ENCODE assay signal across 9 mouse cellular contexts in the genomic region with DNA sequence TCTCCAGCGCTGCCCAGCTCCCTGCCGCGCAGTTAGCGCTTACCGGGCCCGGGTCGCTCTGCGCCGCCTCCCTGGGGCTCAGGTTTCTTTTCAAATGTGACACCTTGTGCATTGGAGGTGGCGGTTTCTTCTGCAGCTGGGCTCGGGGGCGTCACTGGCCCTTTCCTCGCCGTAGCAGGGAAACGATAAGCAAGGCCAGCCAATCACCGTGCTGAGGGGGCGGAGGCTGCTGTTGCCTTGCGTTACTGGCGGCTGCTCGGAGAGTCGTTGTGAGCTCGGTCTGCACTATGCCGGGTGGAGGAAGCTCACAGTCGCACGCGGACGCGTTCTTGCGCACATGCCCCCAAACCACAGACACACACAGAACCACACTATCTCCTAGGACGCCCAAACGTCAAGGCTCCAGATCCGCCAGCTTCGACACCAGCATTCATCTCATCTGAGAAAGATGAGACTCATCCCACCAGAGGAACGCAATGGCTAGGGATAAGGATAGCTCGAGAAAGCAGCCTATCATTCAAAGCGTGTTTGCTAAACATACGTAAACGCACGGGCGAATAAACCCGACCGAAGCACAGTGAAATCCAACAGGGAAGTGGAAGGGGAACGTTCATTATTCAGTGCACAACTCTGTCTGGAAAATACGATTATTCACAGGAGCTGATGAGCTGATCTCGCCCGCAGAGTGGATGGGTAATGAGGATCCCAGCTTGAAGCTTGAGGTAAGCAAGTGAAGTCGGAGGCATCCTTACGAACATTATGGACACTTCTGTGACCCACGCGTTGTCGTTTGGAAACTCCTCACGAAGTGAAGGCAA. TPM values are rescaled to one million over a fixed set of nuclear protein-coding genes. Genes with fewer than 3 reads are reported as not detected.
DNase-seq lines count a peak whose midpoint lies in the region; ATAC-seq lines count a peak whose summit lies in the region.
"Had no signal": no experiment of that assay in that cellular context is flagged by ENCODE, and none has a peak within 500 bp of the region (broad histone marks: within the 10 kb centered on the region; RNA-seq: fewer than 3 reads in every experiment).

A gene (minus strand): TSS at position 137 of the 818 bp plus-strand sequence.

- under 1% methylated on average over 52 of the region's 52 CpGs for WGBS in forebrain, embryonic 10.5 days
- WGBS in heart, embryonic 15.5 days: under 1% methylated on average over 52 of the region's 52 CpGs
- WGBS in liver, embryonic 13.5 days (ENCODE audit: insufficient replicate concordance): under 1% methylated on average over 52 of the region's 52 CpGs
- WGBS in stomach, embryonic 14.5 days: under 1% methylated on average over 52 of the region's 52 CpGs

- peak; percentile 90 to 92 for DNase-seq in B cell, adult 2 months
- DNase-seq in forebrain, embryonic 10.5 days (ENCODE audit: extremely low spot score, low spot score): peak; percentile 88
- peak; percentile 82 for DNase-seq in kidney, postnatal 14 days
- peak; percentile 67 for DNase-seq in liver, embryonic 13.5 days
- DNase-seq in natural killer cell, adult 2 months (ENCODE audit: low spot score in 2 of 2): peak; percentile 94

- peak within 1 kb of the TSS; percentile 86 for H3K27ac ChIP-seq in brown adipose tissue, adult 24 weeks (replicated peaks; ENCODE audit: low read depth, low read length)
- H3K27ac ChIP-seq in forebrain, embryonic 10.5 days: peak within 1 kb of the TSS; percentile 83
- peak within 1 kb of the TSS; percentile 47; the same call in 1 of the 2 replicates for H3K27ac ChIP-seq in heart, embryonic 15.5 days
- no peak within 1 kb of the TSS for H3K27ac ChIP-seq in liver, embryonic 13.5 days
- H3K27ac ChIP-seq in stomach, embryonic 14.5 days (ENCODE audit: low read length): no peak within 1 kb of the TSS

- peaks cover 19% of the 10 kb centered on the region for H3K27me3 ChIP-seq in forebrain, embryonic 10.5 days (ENCODE audit: poor library complexity, severe bottlenecking)
- peaks cover 17% of the 10 kb centered on the region for H3K27me3 ChIP-seq in heart, embryonic 15.5 days
- peaks cover 13% of the 10 kb centered on the region for H3K27me3 ChIP-seq in liver, embryonic 13.5 days
- no peaks in the 10 kb centered on the region for H3K27me3 ChIP-seq in stomach, embryonic 14.5 days (ENCODE audit: control insufficient read depth, insufficient read depth, low read length)

- H3K9ac ChIP-seq in heart, embryonic 15.5 days: peak within 1 kb of the TSS; percentile 44
- H3K9ac ChIP-seq in liver, embryonic 13.5 days: peak within 1 kb of the TSS; percentile 22
- H3K9ac ChIP-seq in stomach, embryonic 14.5 days (replicated peaks; ENCODE audit: low read depth, low read length): peak within 1 kb of the TSS; percentile 11; the same call in 1 of the 2 replicates

- no peaks in the 10 kb centered on the region for H3K9me3 ChIP-seq in forebrain, embryonic 10.5 days
- no peaks in the 10 kb centered on the region for H3K9me3 ChIP-seq in heart, embryonic 15.5 days (replicated peaks)
- no peaks in the 10 kb centered on the region for H3K9me3 ChIP-seq in liver, embryonic 13.5 days (replicated peaks)
- no peaks in the 10 kb centered on the region for H3K9me3 ChIP-seq in stomach, embryonic 14.5 days (ENCODE audit: control insufficient read depth, low read depth, low read length)

- peak within 1 kb of the TSS; percentile 97 for H3K4me2 ChIP-seq in heart, embryonic 15.5 days
- H3K4me2 ChIP-seq in liver, embryonic 13.5 days: peak within 1 kb of the TSS; percentile 77
- H3K4me2 ChIP-seq in stomach, embryonic 14.5 days (replicated peaks; ENCODE audit: low read depth, low read length): peak within 1 kb of the TSS; percentile 92

- H3K4me1 ChIP-seq in brown adipose tissue, adult 24 weeks (ENCODE audit: control insufficient read depth, insufficient read depth, insufficient read length, low read length): no peaks in the 10 kb centered on the region
- peaks cover 25% of the 10 kb centered on the region for H3K4me1 ChIP-seq in forebrain, embryonic 10.5 days
- H3K4me1 ChIP-seq in heart, embryonic 15.5 days (replicated peaks): peaks cover 18% of the 10 kb centered on the region
- H3K4me1 ChIP-seq in liver, embryonic 13.5 days (replicated peaks): peaks cover 17% of the 10 kb centered on the region; the same call in 1 of the 2 replicates
- no peaks in the 10 kb centered on the region for H3K4me1 ChIP-seq in stomach, embryonic 14.5 days (ENCODE audit: control insufficient read depth, insufficient read depth, low read length)

- ATAC-seq in heart, embryonic 15.5 days (replicated peaks; ENCODE audit: insufficient number of reproducible peaks, insufficient read depth, low FRiP score, low read depth): peak; percentile 96
- peak; percentile 98 for ATAC-seq in liver, embryonic 13.5 days (ENCODE audit: low read depth)
- ATAC-seq in stomach, embryonic 14.5 days (ENCODE audit: insufficient number of reproducible peaks, insufficient read depth, low FRiP score, low read depth): peak; percentile 97
- ATAC-seq: Patski had no signal

- no peaks in the 10 kb centered on the region for H3K36me3 ChIP-seq in forebrain, embryonic 10.5 days (replicated peaks)
- no peaks in the 10 kb centered on the region for H3K36me3 ChIP-seq in heart, embryonic 15.5 days
- H3K36me3 ChIP-seq in liver, embryonic 13.5 days: no peaks in the 10 kb centered on the region
- H3K36me3 ChIP-seq in stomach, embryonic 14.5 days (ENCODE audit: control insufficient read depth, insufficient read depth, low read length): no peaks in the 10 kb centered on the region

- H3K4me3 ChIP-seq in brown adipose tissue, adult 24 weeks (ENCODE audit: insufficient read depth, low read depth, low read length): peak within 1 kb of the TSS; percentile 66
- peak within 1 kb of the TSS; percentile 66 for H3K4me3 ChIP-seq in forebrain, embryonic 10.5 days
- peak within 1 kb of the TSS; percentile 71 for H3K4me3 ChIP-seq in heart, embryonic 15.5 days
- H3K4me3 ChIP-seq in liver, embryonic 13.5 days (replicated peaks): peak within 1 kb of the TSS; percentile 59
- peak within 1 kb of the TSS; percentile 49 for H3K4me3 ChIP-seq in stomach, embryonic 14.5 days (ENCODE audit: low read depth, low read length)

RNA-seq across cellular contexts. Expression of the gene that starts here (rescaled TPM):
- polyA plus RNA-seq in brown adipose tissue, adult 24 weeks (2012; ENCODE audit: insufficient read depth, insufficient read length, missing spikeins): 3.4 and 5.0 TPM in 2 replicates
- 5.6 and 6.2 TPM in 2 replicates for polyA plus RNA-seq in forebrain, embryonic 10.5 days (2016; fragmentation: Nextera tagmentation; extraction: Ambion mirVana)
- 2.0 and 2.7 TPM in 2 replicates for polyA plus RNA-seq in heart, embryonic 15.5 days (2015; fragmentation: Nextera tagmentation; extraction: Ambion mirVana)
- 1.4 and 1.9 TPM in 2 replicates for polyA plus RNA-seq in liver, embryonic 13.5 days (2015; fragmentation: Nextera tagmentation; extraction: Ambion mirVana)
- polyA plus RNA-seq in stomach, embryonic 14.5 days (2014; fragmentation: Nextera tagmentation; extraction: Ambion mirVana): 7.5 and 7.7 TPM in 2 replicates
- polyA plus RNA-seq: Patski had no signal

Comparison
In these comparisons a context has a peak if more than half of its experiments do, and no peak if none do; other contexts are left out.
1. H3K27ac ChIP-seq: peak in brown adipose tissue, adult 24 weeks (single experiment), forebrain, embryonic 10.5 days (single experiment) and heart, embryonic 15.5 days (single experiment); none in liver, embryonic 13.5 days (single experiment) and stomach, embryonic 14.5 days (single experiment).
2. Peak in every context shown above with its lines, with median percentiles within 50 percentile points of each other: DNase-seq, H3K4me3 ChIP-seq, ATAC-seq, H3K4me2 ChIP-seq and H3K9ac ChIP-seq.